8 mouse cellular contexts compared by ENCODE assay signal in the genomic region with DNA sequence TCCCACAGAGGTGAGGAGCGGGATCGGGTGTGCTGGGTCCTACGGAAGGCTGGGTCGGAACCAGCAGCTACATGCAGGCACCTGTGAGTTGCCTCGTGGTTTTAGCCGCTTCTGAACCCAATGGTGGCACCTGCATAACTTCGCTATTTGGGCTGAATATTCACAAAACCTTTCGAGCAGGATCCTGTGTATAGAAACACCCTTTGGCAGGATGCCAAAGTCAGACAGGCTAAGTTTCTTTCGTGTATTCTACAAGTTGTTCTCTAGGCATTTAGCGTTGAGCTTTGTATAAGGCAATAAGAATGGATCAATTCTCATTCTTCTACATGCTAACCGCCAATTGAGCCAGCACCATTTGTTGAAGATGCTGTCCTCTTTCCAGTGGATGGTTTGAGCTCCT. TPM values are rescaled to one million over a fixed set of nuclear protein-coding genes. Genes with fewer than 3 reads are reported as not detected.
DNase-seq lines count a peak whose midpoint lies in the region; ATAC-seq and TF ChIP-seq lines count a peak whose summit lies in the region.
"Not testable (repeated sequence)": the region's sequence is repeated elsewhere in the genome, so short reads cannot be mapped to it uniquely, and the experiment has no call there.

No protein-coding gene starts in this region.

- H3K4me2 ChIP-seq in heart, embryonic 16.5 days (ENCODE audit: low read depth, low read length): peak overlapping the region; percentile 77
- peak overlapping the region; percentile 63 for H3K4me2 ChIP-seq in kidney, embryonic 16.5 days (replicated peaks; ENCODE audit: low read depth, low read length)
- H3K4me2 ChIP-seq in liver, embryonic 13.5 days: peak overlapping the region; percentile 59
- H3K4me2 ChIP-seq in midbrain, embryonic 16.5 days (ENCODE audit: low read length): peak overlapping the region; percentile 58

- peaks cover 20% of the 10 kb centered on the region for H3K9me3 ChIP-seq in E14TG2a.4 (ENCODE audit: low read length)
- H3K9me3 ChIP-seq in erythroblast, embryonic 14.5 days (ENCODE audit: control insufficient read depth, low read length); heart, embryonic 16.5 days (replicated peaks; ENCODE audit: control insufficient read depth, low read length); kidney, embryonic 16.5 days (ENCODE audit: low read length); liver, embryonic 13.5 days (replicated peaks); midbrain, embryonic 16.5 days (replicated peaks; ENCODE audit: control insufficient read depth, low read length, poor library complexity, severe bottlenecking): not testable (repeated sequence)

- peaks cover 12% of the 10 kb centered on the region; the same call in 1 of the 2 replicates for H3K4me1 ChIP-seq in E14TG2a.4 (replicated peaks; ENCODE audit: low read depth, low read length)
- not testable (repeated sequence) for H3K4me1 ChIP-seq in erythroblast, embryonic 14.5 days (ENCODE audit: control insufficient read depth); heart, embryonic 16.5 days (ENCODE audit: control insufficient read depth, insufficient read depth, low read length); kidney, embryonic 16.5 days (ENCODE audit: insufficient read depth, low read length); liver, embryonic 13.5 days (replicated peaks); midbrain, embryonic 16.5 days (ENCODE audit: control insufficient read depth, insufficient read depth, low read length)

- WGBS in heart, embryonic 16.5 days: 5% methylated on average over 8 of the region's 11 CpGs
- WGBS in kidney, embryonic 16.5 days: 6% methylated on average over 11 of the region's 11 CpGs
- WGBS in liver, embryonic 13.5 days (ENCODE audit: insufficient replicate concordance): 2% methylated on average over 11 of the region's 11 CpGs
- WGBS in midbrain, embryonic 16.5 days: 5% methylated on average over 11 of the region's 11 CpGs

- H3K9ac ChIP-seq in heart, embryonic 16.5 days (ENCODE audit: low read length): peak overlapping the region; percentile 73
- H3K9ac ChIP-seq in kidney, embryonic 16.5 days (replicated peaks; ENCODE audit: low read length): peak overlapping the region; percentile 59
- H3K9ac ChIP-seq in liver, embryonic 13.5 days: peak overlapping the region; percentile 70
- H3K9ac ChIP-seq in midbrain, embryonic 16.5 days (ENCODE audit: low read depth, low read length): peak overlapping the region; percentile 61

- DNase-seq in c-Kit-negative CD71-positive TER-119-positive erythroid progenitor cells, embryonic 14.5 days (ENCODE audit: low read depth, low spot score): peak; percentile 3
- DNase-seq in liver, embryonic 13.5 days: not testable (repeated sequence)
- peak; percentile 58 for DNase-seq in splenic B cell, adult 2 months (ENCODE audit: low read depth, low spot score)

- H3K27me3 ChIP-seq in E14TG2a.4 (ENCODE audit: insufficient read depth, low read length); erythroblast, embryonic 14.5 days (ENCODE audit: control insufficient read depth); heart, embryonic 16.5 days (ENCODE audit: control insufficient read depth, insufficient read depth, low read length); kidney, embryonic 16.5 days (ENCODE audit: insufficient read depth, low read length); liver, embryonic 13.5 days; midbrain, embryonic 16.5 days (ENCODE audit: control insufficient read depth, insufficient read depth, low read depth, low read length); splenic B cell, adult 2 months (ENCODE audit: control insufficient read depth, insufficient read depth, low read length, poor library complexity, severe bottlenecking): not testable (repeated sequence)

- peak overlapping the region; percentile 83 for H3K4me3 ChIP-seq in E14TG2a.4 (replicated peaks; ENCODE audit: low read length)
- H3K4me3 ChIP-seq in erythroblast, embryonic 14.5 days (replicated peaks): peak overlapping the region; percentile 62
- peak overlapping the region; percentile 67 for H3K4me3 ChIP-seq in heart, embryonic 16.5 days (ENCODE audit: low read length)
- peak overlapping the region; percentile 58 for H3K4me3 ChIP-seq in kidney, embryonic 16.5 days (ENCODE audit: low read length)
- H3K4me3 ChIP-seq in liver, embryonic 13.5 days (replicated peaks): peak overlapping the region; percentile 66
- H3K4me3 ChIP-seq in midbrain, embryonic 16.5 days (ENCODE audit: low read depth, low read length): peak overlapping the region; percentile 50

- ATAC-seq in heart, embryonic 16.5 days (replicated peaks; ENCODE audit: extremely low read depth, insufficient read depth, low FRiP score); kidney, embryonic 16.5 days (ENCODE audit: low FRiP score, low TSS enrichment): not testable (repeated sequence)
- peak; percentile 10; the same call in 1 of the 2 replicates for ATAC-seq in liver, embryonic 13.5 days (ENCODE audit: low read depth)
- 0 out of 2 replicates have a peak, but pooled peaks have one; percentile 2 for ATAC-seq in midbrain, embryonic 16.5 days

- peaks cover 12% of the 10 kb centered on the region; the same call in 1 of the 2 replicates for H3K36me3 ChIP-seq in E14TG2a.4 (ENCODE audit: insufficient read depth, low read length)
- H3K36me3 ChIP-seq in erythroblast, embryonic 14.5 days (ENCODE audit: control insufficient read depth); heart, embryonic 16.5 days (ENCODE audit: control insufficient read depth, insufficient read depth); kidney, embryonic 16.5 days (ENCODE audit: insufficient read depth, low read length); liver, embryonic 13.5 days; midbrain, embryonic 16.5 days (ENCODE audit: control insufficient read depth, insufficient read depth, low read length); splenic B cell, adult 2 months (ENCODE audit: control insufficient read depth, insufficient read depth, low read length, poor library complexity, severe bottlenecking): not testable (repeated sequence)

- H3K27ac ChIP-seq in heart, embryonic 16.5 days (ENCODE audit: low read length): peak overlapping the region; percentile 73
- peak overlapping the region; percentile 31; the same call in 1 of the 2 replicates for H3K27ac ChIP-seq in kidney, embryonic 16.5 days (ENCODE audit: low read length)
- 0 out of 2 replicates have a peak overlapping the region, but pooled peaks have one; percentile 13 for H3K27ac ChIP-seq in liver, embryonic 13.5 days
- H3K27ac ChIP-seq in midbrain, embryonic 16.5 days (ENCODE audit: low read length): peak overlapping the region; percentile 38; the same call in 1 of the 2 replicates

- not testable (repeated sequence) for TF ChIP-seq CTCF in E14TG2a.4 (conservative IDR thresholded peaks at IDR 0.05; ENCODE audit: low read length)

RNA-seq across cellular contexts. Expression of a gene that starts 58.6 kb away (rescaled TPM):
- polyA plus RNA-seq in erythroblast, embryonic 14.5 days (2012): 0.03 TPM in 1 of 2 replicates, not detected in the other
- 4.5 and 4.8 TPM in 2 replicates for polyA plus RNA-seq in heart, embryonic 16.5 days (2015; fragmentation: Nextera tagmentation; extraction: Ambion mirVana)
- polyA plus RNA-seq in kidney, embryonic 16.5 days (2015; fragmentation: Nextera tagmentation; extraction: Ambion mirVana): 7.1 and 7.2 TPM in 2 replicates
- polyA plus RNA-seq in liver, embryonic 13.5 days (2015; fragmentation: Nextera tagmentation; extraction: Ambion mirVana): 0.73 and 0.81 TPM in 2 replicates
- 3.3 and 3.5 TPM in 2 replicates for polyA plus RNA-seq in midbrain, embryonic 16.5 days (2015; fragmentation: Nextera tagmentation; extraction: Ambion mirVana)

Comparison
In these comparisons a context has a peak if more than half of its experiments do, and no peak if none do; other contexts are left out.
1. H3K27ac ChIP-seq: peak in every context shown above with its lines; median percentile 73 in heart, embryonic 16.5 days; 38 in midbrain, embryonic 16.5 days; 31 in kidney, embryonic 16.5 days; 13 in liver, embryonic 13.5 days.